Mouse (Mus musculus): ENCODE data around the gene Wbp2nl. TPM values are rescaled to one million over a fixed set of nuclear protein-coding genes. Genes with fewer than 3 reads are reported as not detected.
A peak's percentile ranks its signal among the peaks of the same experiment; 100 is the strongest.

Gene Wbp2nl
- polyA plus RNA-seq (2015; fragmentation: Nextera tagmentation; extraction: Ambion mirVana): 0.06 and 0.08 TPM in 2 replicates

DNA sequence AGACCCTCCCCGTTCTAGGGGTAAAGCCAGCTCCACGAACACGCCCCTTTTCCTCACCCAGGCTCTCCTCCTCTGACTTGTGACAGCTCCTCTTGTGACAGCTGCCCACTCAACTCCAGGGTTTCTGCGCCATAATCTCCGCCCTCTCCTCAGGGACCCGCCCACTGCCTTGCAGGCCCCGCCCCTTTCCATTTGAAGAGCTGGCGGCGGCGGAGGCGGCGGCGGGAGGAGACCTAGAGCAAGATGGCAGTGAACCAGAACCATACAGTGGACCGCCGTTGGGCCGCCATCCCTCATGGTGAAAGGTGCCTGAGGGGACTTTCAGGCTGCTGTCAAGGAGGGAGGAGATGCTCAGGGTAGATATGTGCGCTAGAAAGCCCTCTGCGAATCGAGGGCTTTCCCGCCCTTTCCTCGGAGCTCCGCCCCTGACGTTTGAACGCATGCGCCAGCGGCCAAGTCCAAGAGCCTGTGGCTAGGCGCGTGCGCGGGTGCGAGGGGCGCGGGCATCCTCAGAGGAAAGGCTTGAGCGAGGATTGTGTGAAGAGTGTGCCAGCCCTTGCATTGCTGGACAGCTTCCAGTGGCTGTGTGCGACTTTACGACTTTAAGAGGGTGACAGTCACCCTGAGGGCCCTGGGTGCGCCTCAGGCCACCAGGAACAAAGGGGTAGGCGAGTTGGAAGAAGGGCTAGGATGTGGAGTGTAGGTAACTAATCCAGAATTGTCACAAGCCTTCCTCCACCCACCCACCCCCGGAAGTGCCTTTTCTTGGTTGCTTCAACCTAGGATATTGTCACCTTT lies at the start of gene Wbp2nl:
Gene Wbp2nl, plus strand, starts transcription at position 191 of the 798 bp plus-strand sequence.
- WGBS (ENCODE audit: insufficient replicate concordance): 48% methylated on average over 39 of the region's 39 CpGs
- peaks cover 21% of the 10 kb centered on the region for H3K4me1 ChIP-seq (replicated peaks)
- H3K9ac ChIP-seq: no peak within 1 kb of the TSS
- no peak within 1 kb of the TSS for H3K27ac ChIP-seq (replicated peaks)
- peak within 1 kb of the TSS; percentile 29; the same call in 1 of the 2 replicates for H3K4me2 ChIP-seq
- no peaks in the 10 kb centered on the region for H3K9me3 ChIP-seq (replicated peaks)
- peaks cover 14% of the 10 kb centered on the region for H3K27me3 ChIP-seq
- no peaks in the 10 kb centered on the region for H3K36me3 ChIP-seq (replicated peaks)
- no peak within 1 kb of the TSS for H3K4me3 ChIP-seq (replicated peaks)
- ATAC-seq (ENCODE audit: insufficient read depth): no peak

DNA sequence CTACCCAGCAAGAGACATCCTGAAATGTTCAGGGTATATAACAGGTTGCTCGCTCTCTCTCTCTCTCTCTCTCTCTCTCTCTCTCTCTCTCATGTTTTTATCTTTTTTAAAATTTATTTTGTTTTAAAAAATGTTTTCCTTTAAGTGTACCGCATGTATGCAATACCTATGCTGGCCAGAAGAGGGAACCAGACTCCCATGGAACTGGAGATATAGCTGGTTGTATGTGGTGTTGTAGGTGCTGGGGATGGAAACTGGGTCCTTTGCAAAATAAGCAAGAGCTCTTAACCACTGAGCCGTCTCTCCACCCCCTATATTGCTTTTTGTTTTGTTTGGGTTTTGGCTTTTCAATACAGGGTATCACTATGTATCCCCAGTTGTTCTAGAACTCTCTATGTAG lies 47.2 kb upstream of the Wbp2nl start:
- Histone ChIP-seq H3K9ac (no peak overlapping the region), H3K27ac (replicated peaks) (no peak overlapping the region), H3K27me3 (peaks cover 21% of the 10 kb centered on the region; the same call in 1 of the 2 replicates), H3K4me2 (no peak overlapping the region), H3K9me3 (replicated peaks) (peaks cover 2% of the 10 kb centered on the region; the same call in 1 of the 2 replicates), H3K36me3 (replicated peaks) (no peaks in the 10 kb centered on the region), H3K4me1 (replicated peaks) (no peaks in the 10 kb centered on the region), H3K4me3 (replicated peaks) (no peak overlapping the region)
- 76% methylated on average over 3 of the region's 3 CpGs for WGBS (ENCODE audit: insufficient replicate concordance)
- no peak for ATAC-seq (ENCODE audit: insufficient read depth)

DNA sequence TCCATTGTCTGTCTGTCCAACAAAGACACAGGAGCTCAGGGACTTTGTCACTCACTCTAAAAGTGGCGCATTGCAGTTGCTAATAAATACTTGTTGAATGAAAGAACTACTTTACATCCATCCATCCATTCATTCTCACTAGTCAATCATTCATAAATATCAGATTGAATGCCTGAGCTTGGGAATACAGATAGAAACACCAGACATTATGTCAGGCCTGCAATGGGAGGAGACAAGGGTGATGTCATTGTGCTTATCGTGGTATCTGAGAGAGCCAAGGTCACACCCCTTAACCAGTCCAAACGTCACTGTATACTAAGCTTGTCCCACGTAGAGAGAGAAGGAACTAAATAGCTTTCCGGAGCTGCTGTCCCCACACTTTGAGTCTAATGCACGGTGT lies 46.7 kb upstream of the Wbp2nl start, which contains the start of gene 1500009C09Rik:
Gene 1500009C09Rik, plus strand, starts transcription at position 301 of the 400 bp plus-strand sequence.
- no peak for ATAC-seq (ENCODE audit: insufficient read depth)
- no peak within 1 kb of the TSS for H3K9ac ChIP-seq
- H3K27me3 ChIP-seq: peaks cover 25% of the 10 kb centered on the region; the same call in 1 of the 2 replicates
- no peak within 1 kb of the TSS for H3K27ac ChIP-seq (replicated peaks)
- no peaks in the 10 kb centered on the region for H3K4me1 ChIP-seq (replicated peaks)
- 57% methylated on average over 6 of the region's 6 CpGs for WGBS (ENCODE audit: insufficient replicate concordance)
- H3K9me3 ChIP-seq (replicated peaks): peaks cover 2% of the 10 kb centered on the region; the same call in 1 of the 2 replicates
- no peaks in the 10 kb centered on the region for H3K36me3 ChIP-seq (replicated peaks)
- no peak within 1 kb of the TSS for H3K4me2 ChIP-seq
- no peak within 1 kb of the TSS for H3K4me3 ChIP-seq (replicated peaks)

DNA sequence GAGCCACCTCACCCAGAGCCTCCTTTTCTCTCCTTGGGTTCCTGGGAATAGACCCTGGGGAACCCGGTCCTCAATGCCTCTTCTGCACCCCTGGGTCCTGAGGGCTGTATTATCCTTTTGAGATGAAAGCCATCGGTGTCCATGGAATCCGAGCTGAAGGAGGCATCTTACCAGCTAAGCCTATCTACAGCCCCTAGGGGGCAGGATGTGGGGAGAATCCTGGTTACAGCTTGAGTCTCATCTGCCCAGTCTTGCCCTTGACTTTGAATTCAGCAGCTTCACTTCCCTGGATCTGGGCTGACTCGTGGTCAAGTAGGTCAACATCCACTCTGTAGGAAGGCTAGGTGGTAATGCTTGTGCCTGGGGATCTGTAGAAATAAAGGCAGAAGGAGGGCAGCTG lies 43.5 kb upstream of the Wbp2nl start:
- Histone ChIP-seq H3K9ac (no peak overlapping the region), H3K27me3 (peaks cover 31% of the 10 kb centered on the region; the same call in 1 of the 2 replicates), H3K4me2 (no peak overlapping the region), H3K4me3 (replicated peaks) (no peak overlapping the region), H3K27ac (replicated peaks) (no peak overlapping the region), H3K36me3 (replicated peaks) (no peaks in the 10 kb centered on the region), H3K9me3 (replicated peaks) (peaks cover 2% of the 10 kb centered on the region; the same call in 1 of the 2 replicates), H3K4me1 (replicated peaks) (no peaks in the 10 kb centered on the region)
- ATAC-seq (ENCODE audit: insufficient read depth): no peak
- 29% methylated on average over 4 of the region's 4 CpGs for WGBS (ENCODE audit: insufficient replicate concordance)

DNA sequence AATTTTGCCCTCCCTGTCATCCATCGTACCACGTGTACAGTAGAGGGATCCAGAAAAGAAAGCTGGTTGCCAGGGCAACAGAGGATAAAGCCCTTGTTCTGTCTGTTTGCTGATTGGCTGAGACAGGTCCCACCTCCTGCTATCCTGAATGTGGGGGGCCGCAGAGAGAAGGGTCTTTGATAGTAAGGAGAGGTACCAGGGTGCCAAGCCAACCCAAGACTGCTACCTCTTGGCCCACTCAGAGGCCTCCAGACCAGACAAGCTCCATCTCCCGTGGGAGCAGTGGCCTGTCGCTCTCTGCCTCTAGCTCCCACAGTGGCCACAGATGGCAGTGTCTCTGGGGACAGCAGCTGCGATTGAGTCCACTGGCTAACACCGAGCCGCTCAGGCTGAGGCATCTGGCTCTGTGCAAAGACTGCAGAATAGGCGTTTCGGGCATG lies 42.8 kb upstream of the Wbp2nl start:
- H3K4me1 ChIP-seq (replicated peaks): no peaks in the 10 kb centered on the region
- H3K4me2 ChIP-seq: no peak overlapping the region
- WGBS (ENCODE audit: insufficient replicate concordance): 34% methylated on average over 10 of the region's 10 CpGs
- no peak for ATAC-seq (ENCODE audit: insufficient read depth)
- H3K27me3 ChIP-seq: peaks cover 38% of the 10 kb centered on the region; the same call in 1 of the 2 replicates
- no peaks in the 10 kb centered on the region for H3K36me3 ChIP-seq (replicated peaks)
- H3K27ac ChIP-seq (replicated peaks): no peak overlapping the region
- no peak overlapping the region for H3K9ac ChIP-seq
- H3K9me3 ChIP-seq (replicated peaks): peaks cover 2% of the 10 kb centered on the region; the same call in 1 of the 2 replicates
- no peak overlapping the region for H3K4me3 ChIP-seq (replicated peaks)

DNA sequence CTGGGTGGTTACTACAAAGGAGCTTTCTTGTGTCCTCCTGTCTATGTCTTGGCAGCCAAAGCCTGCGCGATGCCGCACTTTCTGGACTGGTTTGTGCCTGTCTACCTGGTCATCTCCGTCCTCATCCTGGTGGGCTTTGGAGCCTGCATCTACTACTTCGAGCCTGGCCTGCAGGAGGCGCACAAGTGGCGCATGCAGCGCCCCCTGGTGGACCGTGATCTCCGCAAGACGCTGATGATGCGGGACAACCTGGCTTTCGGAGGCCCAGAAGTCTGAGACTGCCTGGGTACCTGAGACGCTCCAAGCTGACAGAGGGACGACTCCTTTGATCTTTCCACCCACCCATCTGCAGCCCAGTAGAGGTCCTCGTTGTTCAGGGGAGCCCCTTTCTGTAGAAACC lies 39.2 kb upstream of the Wbp2nl start:
- H3K36me3 ChIP-seq (replicated peaks): no peaks in the 10 kb centered on the region
- 9% methylated on average over 16 of the region's 16 CpGs for WGBS (ENCODE audit: insufficient replicate concordance)
- no peak overlapping the region for H3K27ac ChIP-seq (replicated peaks)
- H3K4me1 ChIP-seq (replicated peaks): no peaks in the 10 kb centered on the region
- no peaks in the 10 kb centered on the region for H3K9me3 ChIP-seq (replicated peaks)
- no peak overlapping the region for H3K9ac ChIP-seq
- no peak overlapping the region for H3K4me3 ChIP-seq (replicated peaks)
- H3K4me2 ChIP-seq: no peak overlapping the region
- peaks cover 44% of the 10 kb centered on the region; the same call in 1 of the 2 replicates for H3K27me3 ChIP-seq
- ATAC-seq (ENCODE audit: insufficient read depth): no peak

- peaks cover 20% of the 10 kb centered on the region for H3K27me3 ChIP-seq
- peaks cover 8% of the 10 kb centered on the region; the same call in 1 of the 2 replicates for H3K4me1 ChIP-seq (replicated peaks)
- WGBS (ENCODE audit: insufficient replicate concordance): 10% methylated on average over 6 of the region's 6 CpGs
- H3K27ac ChIP-seq (replicated peaks): no peak overlapping the region
- H3K9me3 ChIP-seq (replicated peaks): no peaks in the 10 kb centered on the region
- no peak overlapping the region for H3K9ac ChIP-seq
- H3K36me3 ChIP-seq (replicated peaks): no peaks in the 10 kb centered on the region
- H3K4me2 ChIP-seq: no peak overlapping the region
- ATAC-seq (ENCODE audit: insufficient read depth): no peak
- H3K4me3 ChIP-seq (replicated peaks): no peak overlapping the region
Measured at GRCm38 (mm10) chr15:82266356-82266755, 32.4 kb upstream of the Wbp2nl start.

DNA sequence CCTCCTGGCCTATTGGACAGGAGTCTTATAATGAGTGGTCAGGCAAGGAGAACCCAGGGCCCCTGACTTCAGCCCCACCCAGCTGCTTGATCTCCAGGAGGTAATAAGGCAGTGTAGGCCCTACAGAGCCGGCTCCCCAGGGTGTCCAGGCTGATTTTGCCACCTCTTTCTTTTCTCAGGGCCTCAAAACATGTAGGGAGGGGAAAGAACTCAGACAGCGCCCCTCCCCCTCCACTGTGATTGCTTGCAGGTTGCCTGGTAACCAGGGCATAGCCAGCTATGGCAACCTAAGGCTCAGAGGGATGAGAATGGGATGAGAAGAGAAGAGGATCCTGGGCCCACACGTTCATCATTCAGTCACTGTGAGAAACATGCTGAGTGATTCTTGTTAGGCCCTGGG lies 30.6 kb upstream of the Wbp2nl start:
- H3K4me2 ChIP-seq: no peak overlapping the region
- H3K4me1 ChIP-seq (replicated peaks): peaks cover 8% of the 10 kb centered on the region; the same call in 1 of the 2 replicates
- whole genome bisulfite sequencing (ENCODE audit: insufficient replicate concordance): 38% methylated on average over 3 of the region's 3 CpGs
- H3K4me3 ChIP-seq (replicated peaks): no peak overlapping the region
- no peak for ATAC-seq (ENCODE audit: insufficient read depth)
- H3K9me3 ChIP-seq (replicated peaks): no peaks in the 10 kb centered on the region
- no peak overlapping the region for H3K27ac ChIP-seq (replicated peaks)
- H3K9ac ChIP-seq: no peak overlapping the region
- H3K36me3 ChIP-seq (replicated peaks): no peaks in the 10 kb centered on the region
- H3K27me3 ChIP-seq: peaks cover 31% of the 10 kb centered on the region

DNA sequence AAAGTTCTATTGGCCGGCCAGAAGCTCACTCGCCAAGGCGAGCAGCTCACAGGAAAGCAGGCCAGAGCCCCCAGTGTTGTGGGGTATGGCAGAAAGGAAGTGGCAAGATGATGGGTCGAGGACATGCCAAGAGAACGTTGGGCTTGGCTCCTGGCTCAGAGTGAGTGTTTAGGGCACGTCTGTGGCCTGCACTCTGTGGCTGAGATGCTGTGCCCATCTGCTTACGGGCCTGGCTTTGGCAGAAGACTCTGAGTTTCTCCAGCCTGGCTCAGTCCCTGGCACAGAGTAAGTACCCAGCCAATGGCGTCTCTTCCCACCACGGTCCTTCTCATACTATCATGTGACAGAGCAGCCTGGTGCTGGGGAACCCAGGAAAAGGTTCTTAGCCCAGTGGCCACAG lies 30.0 kb upstream of the Wbp2nl start:
- H3K9ac ChIP-seq: no peak overlapping the region
- 60% methylated on average over 9 of the region's 9 CpGs for WGBS (ENCODE audit: insufficient replicate concordance)
- H3K9me3 ChIP-seq (replicated peaks): no peaks in the 10 kb centered on the region
- no peak for ATAC-seq (ENCODE audit: insufficient read depth)
- peaks cover 37% of the 10 kb centered on the region for H3K27me3 ChIP-seq
- no peak overlapping the region for H3K4me3 ChIP-seq (replicated peaks)
- H3K36me3 ChIP-seq (replicated peaks): no peaks in the 10 kb centered on the region
- no peak overlapping the region for H3K4me2 ChIP-seq
- H3K4me1 ChIP-seq (replicated peaks): peaks cover 8% of the 10 kb centered on the region; the same call in 1 of the 2 replicates
- no peak overlapping the region for H3K27ac ChIP-seq (replicated peaks)

- no peaks in the 10 kb centered on the region for H3K36me3 ChIP-seq (replicated peaks)
- H3K27me3 ChIP-seq: peaks cover 51% of the 10 kb centered on the region
- peaks cover 18% of the 10 kb centered on the region for H3K4me1 ChIP-seq (replicated peaks)
- H3K4me3 ChIP-seq (replicated peaks): no peak overlapping the region
- no peaks in the 10 kb centered on the region for H3K9me3 ChIP-seq (replicated peaks)
- no peak overlapping the region for H3K4me2 ChIP-seq
- ATAC-seq (ENCODE audit: insufficient read depth): no peak
- 2% methylated on average over 5 of the region's 5 CpGs for WGBS (ENCODE audit: insufficient replicate concordance)
- H3K27ac ChIP-seq (replicated peaks): no peak overlapping the region
- H3K9ac ChIP-seq: no peak overlapping the region
Measured at GRCm38 (mm10) chr15:82271201-82271600, 27.6 kb upstream of the Wbp2nl start.

- peaks cover 62% of the 10 kb centered on the region for H3K27me3 ChIP-seq
- H3K27ac ChIP-seq (replicated peaks): no peak overlapping the region
- peaks cover 18% of the 10 kb centered on the region for H3K4me1 ChIP-seq (replicated peaks)
- no peak overlapping the region for H3K4me2 ChIP-seq
- no peak for ATAC-seq (ENCODE audit: insufficient read depth)
- no peaks in the 10 kb centered on the region for H3K9me3 ChIP-seq (replicated peaks)
- no peak overlapping the region for H3K4me3 ChIP-seq (replicated peaks)
- no peaks in the 10 kb centered on the region for H3K36me3 ChIP-seq (replicated peaks)
- no peak overlapping the region for H3K9ac ChIP-seq
- 67% methylated on average over 6 of the region's 6 CpGs for WGBS (ENCODE audit: insufficient replicate concordance)
Measured at GRCm38 (mm10) chr15:82272295-82272694, 26.5 kb upstream of the Wbp2nl start.
